Mouse (Mus musculus) left cerebral cortex, postnatal 10 days (tissue): ENCODE data around the gene Muc16. TPM values are rescaled to one million over a fixed set of nuclear protein-coding genes. Genes with fewer than 3 reads are reported as not detected.
A peak's percentile ranks its signal among the peaks of the same experiment; 100 is the strongest.

Experiments used
- DNase-seq, 2 experiments: peaks; one replicate each; pipeline ENCODE4 v3.0.0; 2021 to 2022; ENCODE audit warnings: low spot score in 2 of 2, mixed read lengths in 1 of 2; ENCODE audit errors: extremely low spot score in 1 of 2
- intact Hi-C: fragments of 180-260 bp; cut with DNase I; formaldehyde crosslinking; loops from one replicate; pipeline ENCODE4 v1.15.1; 2025
- microRNA-seq: library from miRNA; unstranded; fragments of <30 nt; microRNA quantifications from one replicate; pipeline ENCODE4 v1.2.0, GENCODE M21; 2022
- total RNA-seq, 2 experiments: library from RNA; stranded (reverse); gene quantifications; 2 replicates each; pipeline ENCODE4 v1.2.3; 2021

Muc16 gene
- not detected for total RNA-seq

- DNase-seq = no peak
- intact Hi-C loops = no loop called here
Observed at GRCm38 (mm10) chr9:18674480-18675154, at the start of gene Muc16. TSS of gene Muc16 (minus strand) at chr9:18674530.

- intact Hi-C loops = no loop called here
Observed at GRCm38 (mm10) chr9:18722712-18723099, 48.4 kb upstream of the Muc16 start.

DNA sequence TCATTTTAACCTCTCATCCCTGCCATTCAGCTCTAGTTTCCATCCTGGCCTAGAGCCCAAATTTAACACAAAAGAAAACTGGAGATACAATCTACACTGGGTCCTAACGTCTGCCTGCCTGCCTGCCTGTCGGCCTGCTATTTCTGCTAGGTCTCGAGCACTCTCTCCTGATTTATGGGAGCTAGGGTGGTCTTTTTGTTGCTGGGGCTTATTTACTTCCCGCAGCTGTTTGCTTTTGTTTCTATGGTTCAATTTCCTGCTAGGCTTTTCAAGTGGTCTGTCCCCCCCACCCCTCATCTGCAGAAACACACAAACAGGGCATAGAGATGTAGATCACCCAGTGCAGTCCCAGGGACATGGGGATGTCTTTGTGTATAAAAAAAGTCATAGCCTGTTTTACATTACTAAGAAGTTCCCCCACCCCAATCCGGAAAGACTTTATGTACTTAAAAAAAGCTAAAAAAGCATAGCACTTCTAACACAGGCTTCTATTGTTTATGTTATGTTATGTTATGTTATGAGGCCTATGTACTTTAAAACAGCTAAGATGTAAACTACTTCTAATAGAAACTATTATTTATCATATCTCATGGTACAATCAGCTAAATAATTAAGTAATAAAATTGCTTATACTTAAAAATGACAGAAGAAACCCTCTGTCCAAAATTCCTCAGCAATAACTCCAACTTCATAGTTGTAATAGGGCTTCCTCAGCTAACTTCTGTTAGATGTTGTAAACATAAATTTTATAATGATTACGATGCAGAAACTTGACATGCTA is 47.8 kb upstream of the Muc16 start:
- intact Hi-C loops = no loop called here
- DNase-seq = no peak

More at GRCm38 (mm10) chr9:18722712-18723099, 48.4 kb upstream of the Muc16 start:
- DNase-seq = no peak

DNA sequence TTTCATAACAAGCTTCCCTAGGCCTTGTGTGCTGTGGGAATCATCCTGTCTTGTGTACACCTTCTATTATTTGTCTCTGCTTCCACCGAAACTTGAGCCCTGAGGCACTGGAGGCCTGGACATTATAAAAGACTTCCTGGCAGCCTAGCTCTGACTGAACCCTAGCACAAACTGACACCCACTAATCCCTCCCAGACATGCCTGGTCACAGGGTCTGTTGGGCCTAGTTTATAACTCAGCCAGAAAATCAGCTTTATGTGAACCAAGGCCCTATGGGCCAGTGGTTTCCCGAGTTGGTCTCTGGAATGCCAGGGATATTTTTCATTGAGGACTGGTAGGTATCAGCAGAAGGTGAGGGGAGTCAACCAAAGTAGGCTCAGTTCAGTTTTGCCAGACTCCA is 46.7 kb upstream of the Muc16 start:
- DNase-seq = no peak
- intact Hi-C loops = no loop called here

GRCm38 (mm10) chr9:18705628-18706027 is 31.3 kb upstream of the Muc16 start:
- no peak for DNase-seq
- intact Hi-C loops = no loop called here

DNA sequence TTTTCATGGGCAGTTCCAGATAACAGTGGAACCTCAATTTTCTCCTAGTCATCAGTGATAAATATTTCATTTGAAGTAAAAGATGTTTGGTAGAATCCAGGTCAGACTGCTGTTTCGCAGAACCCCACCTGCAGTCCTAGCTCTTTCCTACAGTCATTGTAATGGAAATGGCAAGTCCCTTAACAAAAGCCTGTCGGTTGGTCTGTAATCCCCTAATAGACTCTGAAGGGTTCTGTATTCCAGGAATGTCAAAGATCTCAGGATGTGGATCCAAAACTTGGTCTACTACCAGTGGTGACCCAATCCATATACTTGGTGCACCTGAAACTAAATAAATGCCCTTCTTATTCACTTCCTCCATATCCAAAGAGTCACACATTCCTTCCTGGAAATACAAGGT is 76.0 kb downstream of the Muc16 start:
- DNase-seq = no peak
- intact Hi-C loops = no loop called here

- intact Hi-C loops = no loop called here
- peak in 1 of 2 experiments; percentile 2 for DNase-seq
Observed at GRCm38 (mm10) chr9:18508098-18508497, 166.2 kb downstream of the Muc16 start.

- no peak for DNase-seq
- intact Hi-C loops = no loop called here
Observed at GRCm38 (mm10) chr9:18478168-18478567, 196.2 kb downstream of the Muc16 start, which contains the start of the genes Zfp558 and Mbd3l1. TSS of gene Zfp558 (minus strand) at chr9:18478268. TSS of gene Mbd3l1 (plus strand) at chr9:18478359.

- intact Hi-C loops = no loop called here
- peak; percentile 67 to 87 for DNase-seq
Observed at GRCm38 (mm10) chr9:18473324-18474128, 200.8 kb downstream of the Muc16 start.

DNA sequence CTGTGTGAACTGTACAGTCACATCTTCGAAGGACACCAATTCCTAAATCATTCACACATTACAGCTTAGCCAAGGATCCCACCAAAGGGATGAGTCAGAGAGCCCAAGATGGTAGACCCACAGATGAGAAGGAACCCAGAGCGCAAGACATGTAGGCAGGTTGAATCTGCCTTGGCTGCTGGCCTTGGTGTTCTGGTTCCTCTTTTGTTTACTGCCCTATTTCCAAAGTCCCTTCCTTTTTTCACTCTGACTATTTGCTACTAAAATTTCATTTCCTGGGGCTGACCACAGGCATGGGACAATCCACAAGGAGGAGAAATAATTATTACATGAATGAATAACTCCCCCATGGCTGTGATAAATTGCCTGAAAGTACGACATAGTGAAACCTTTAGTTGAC is 206.3 kb downstream of the Muc16 start:
- DNase-seq = no peak
- intact Hi-C loops = no loop called here

DNA sequence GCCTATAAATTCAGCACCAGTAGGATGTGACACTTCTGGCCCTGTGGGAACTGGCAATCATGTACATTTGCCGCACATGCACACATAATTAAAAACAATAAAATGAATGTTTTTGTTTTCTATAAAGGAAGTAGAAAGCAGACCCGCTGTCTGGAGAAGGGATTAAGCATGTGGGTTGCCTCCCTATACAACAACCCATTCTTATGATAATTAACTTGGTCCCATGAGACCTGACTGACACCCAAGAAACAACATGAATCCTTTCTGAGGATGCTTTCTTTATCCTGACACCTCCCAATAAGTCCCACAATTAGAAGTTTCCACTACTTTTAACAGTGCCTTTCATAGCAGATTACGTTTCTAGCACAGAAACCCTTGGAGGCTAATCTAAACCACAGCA is 207.0 kb downstream of the Muc16 start:
- intact Hi-C loops = no loop called here
- DNase-seq = no peak

GRCm38 (mm10) chr9:18456520-18456919 is 217.8 kb downstream of the Muc16 start:
- no peak for DNase-seq
- intact Hi-C loops = no loop called here

Small RNAs within 50 kb of the gene (microRNA-seq; reads per million reads assigned to microRNA genes)
- not detected for gene Gm22854

Other genes starting within 250 kb of the Muc16 start
- gene Mbd3l2, start 243.9 kb downstream of the Muc16 start, total RNA-seq = not detected
- 1 to 10 TPM; 5.9 to 6.3 TPM for gene Zfp558, start 196.3 kb downstream of the Muc16 start, total RNA-seq
- gene Mbd3l1, start 196.2 kb downstream of the Muc16 start, total RNA-seq = not detected
- gene Olfr24, start 89.5 kb upstream of the Muc16 start, total RNA-seq = not detected
- gene Olfr828, start 145.0 kb upstream of the Muc16 start, total RNA-seq = not detected
- not detected for gene Olfr829, start 180.4 kb upstream of the Muc16 start, total RNA-seq
- gene Olfr830, start 200.2 kb upstream of the Muc16 start, total RNA-seq = not detected